Mouse (Mus musculus) right cerebral cortex, postnatal 10 days (tissue): ENCODE data around the gene Olfr1417.
A peak's percentile ranks its signal among the peaks of the same experiment; 100 is the strongest.

Source experiments
- DNase-seq, 2 experiments: peaks; one replicate each; pipeline ENCODE4 v3.0.0; 2021; ENCODE audit warnings: low spot score in 2 of 2

Gene Olfr1417

DNA sequence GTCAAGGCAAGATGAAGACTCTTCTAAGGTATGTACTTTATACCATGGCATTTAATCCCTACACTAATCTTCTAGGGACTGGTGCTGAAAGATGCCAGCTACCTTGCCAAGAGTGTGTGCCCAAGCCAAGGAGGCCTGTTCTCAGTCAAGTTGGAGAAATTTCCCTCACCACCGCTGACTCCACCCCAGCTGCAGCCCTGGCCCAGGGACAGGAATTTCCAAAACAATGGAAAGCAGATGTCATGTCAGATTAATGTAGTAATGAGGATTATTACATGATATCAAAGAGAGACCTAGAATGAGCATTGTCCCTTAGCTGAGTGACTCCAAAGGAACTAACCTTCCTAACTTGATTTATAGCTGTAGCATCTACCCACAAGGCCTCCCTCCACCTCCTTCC is 28.2 kb downstream of the Olfr1417 start:
- no peak for DNase-seq

DNA sequence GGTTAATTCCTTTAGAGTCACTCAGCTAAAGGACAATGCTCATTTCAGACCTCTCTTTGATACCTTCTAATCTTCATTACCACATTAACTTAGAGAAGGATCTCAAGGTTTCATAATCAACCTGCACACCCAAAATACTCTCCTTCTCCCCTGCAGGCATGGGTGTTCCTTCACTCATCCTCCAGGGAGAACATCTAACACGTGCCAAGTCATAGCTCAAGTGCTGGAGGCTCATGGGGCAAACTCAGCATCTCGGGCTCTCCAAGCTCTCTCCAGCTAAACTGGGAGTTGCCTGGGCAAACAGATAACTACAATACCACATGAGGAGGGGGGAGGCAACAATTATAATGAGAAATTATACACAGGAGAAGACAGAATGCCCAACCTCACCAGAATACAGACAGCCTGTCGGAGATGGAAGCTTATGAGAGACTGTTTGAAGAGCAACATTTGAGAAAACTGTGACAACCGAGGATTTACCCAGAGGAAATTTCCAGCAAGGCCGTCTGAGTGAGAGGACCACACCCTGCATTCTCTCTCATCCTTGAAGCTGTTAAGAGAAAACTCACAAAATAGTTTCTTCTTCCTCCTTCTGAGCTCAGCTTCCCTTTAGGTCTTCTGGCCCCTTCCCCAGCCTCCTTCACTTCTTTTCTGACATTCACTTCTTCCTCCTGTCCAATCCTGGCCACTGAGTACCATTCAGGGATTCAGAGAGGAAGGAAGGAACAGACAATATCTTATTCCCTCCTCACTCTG is 28.8 kb downstream of the Olfr1417 start:
- no peak for DNase-seq

DNA sequence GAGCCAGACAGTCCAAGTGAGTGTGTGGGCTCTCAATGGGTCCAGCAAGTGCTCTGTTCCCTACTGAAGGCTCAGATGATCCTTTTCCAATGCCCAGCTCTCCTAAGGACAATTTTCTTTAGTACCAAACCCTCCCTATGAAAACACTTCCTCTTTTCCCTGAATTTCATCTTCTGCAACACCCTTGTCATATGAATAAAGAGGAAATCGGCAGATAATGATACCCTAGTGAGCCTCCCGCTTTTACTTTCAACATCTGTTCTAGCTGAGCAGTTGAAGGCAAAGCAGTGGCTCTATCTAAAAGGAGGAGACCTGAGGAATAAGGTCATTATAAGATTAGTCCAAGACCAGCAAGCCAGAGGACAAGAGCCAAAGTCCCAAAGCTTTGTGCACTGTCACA is 30.6 kb downstream of the Olfr1417 start:
- DNase-seq: no peak

DNA sequence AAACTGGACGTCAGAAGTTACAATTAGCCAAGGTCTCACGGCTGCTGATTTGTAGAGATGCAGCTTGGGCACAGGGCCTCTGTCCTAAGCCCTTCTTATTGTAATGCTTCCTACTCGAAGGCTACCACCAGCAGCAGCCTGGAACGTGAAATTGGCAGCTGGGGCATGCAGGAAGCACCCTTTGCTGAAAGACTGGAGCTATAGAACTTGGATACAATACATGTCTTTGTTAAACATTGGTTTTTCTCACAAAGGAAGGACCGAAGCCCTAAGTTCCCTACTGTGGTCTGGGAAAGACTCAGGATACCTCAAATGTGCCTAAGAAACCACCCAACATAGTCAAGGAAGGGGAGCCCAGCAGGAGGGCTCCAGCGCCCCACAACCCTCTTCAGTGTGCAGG is 31.2 kb downstream of the Olfr1417 start:
- no peak for DNase-seq

DNA sequence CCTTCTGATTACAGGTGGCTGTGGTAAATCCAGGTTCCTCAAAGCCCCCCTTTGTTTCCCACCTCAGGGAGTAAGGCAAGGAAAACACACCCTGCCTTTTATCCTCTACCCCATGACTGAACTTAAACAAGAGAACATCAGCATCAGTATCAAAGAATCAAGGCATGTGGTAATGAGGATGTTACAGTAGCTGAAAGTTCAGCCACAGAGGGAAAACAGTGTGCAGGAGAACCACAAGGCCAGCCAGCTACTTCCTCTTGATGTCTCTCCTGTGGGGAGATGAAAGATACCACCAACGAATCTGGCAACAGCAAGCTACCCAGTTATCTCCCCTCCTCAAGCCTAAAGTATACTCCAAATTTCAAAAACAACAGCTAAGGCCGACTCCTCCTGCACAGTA is 31.8 kb downstream of the Olfr1417 start:
- no peak for DNase-seq

DNA sequence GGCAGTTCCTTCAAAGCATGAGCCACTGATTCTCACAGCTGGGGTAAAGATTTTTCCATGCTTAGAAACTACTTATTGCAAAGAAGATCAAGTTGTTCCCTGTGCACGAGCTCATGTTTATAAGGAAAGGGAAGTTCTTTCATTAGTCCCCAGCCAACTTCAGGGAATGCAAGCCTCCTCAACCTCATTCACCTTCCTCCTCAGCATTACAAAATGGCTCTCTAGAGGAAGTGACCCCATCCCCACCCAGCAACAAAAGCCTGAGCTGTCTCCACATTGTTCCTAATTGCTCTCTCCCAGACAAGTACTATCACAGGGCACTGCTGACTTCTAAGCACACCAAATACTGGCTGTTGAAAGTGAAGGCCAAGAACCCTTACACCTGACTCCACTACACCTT is 34.6 kb downstream of the Olfr1417 start:
- no peak for DNase-seq

DNA sequence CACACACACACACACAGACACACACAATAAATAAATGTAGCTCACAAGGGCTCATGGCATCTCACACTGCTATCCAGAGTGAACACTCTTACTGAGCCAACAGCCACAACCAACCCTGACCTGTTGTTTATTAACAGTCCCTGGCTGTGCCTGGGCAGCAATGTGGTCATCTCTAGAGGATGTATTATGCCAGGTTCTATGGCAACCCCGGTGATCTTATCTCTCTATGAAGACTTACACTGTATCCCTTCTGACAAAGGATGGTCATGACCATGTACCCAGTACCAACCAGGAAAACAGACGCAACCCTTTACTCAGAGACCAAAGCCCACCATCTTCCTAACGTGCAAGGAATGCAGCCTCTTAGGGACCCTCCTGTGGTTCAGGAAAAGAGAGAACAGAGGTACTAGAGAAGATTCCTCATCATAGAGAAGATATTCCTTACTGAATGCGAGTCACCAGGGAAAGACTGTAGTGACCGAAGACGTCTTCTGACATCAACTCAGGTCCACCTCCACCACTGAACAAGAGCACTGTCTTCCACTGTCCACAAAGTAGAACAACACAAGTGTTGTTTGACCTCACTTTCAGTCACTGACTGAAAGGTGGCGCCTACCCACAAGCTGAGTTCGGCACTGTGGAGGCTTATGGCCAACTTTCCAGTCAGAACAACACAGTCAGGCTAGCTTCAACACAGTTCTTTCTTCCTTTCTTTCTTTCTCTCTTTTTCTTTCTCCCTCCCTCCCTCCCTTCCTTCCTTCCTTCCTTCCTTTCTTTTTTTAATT is 38.3 kb downstream of the Olfr1417 start:
- DNase-seq: no peak

DNA sequence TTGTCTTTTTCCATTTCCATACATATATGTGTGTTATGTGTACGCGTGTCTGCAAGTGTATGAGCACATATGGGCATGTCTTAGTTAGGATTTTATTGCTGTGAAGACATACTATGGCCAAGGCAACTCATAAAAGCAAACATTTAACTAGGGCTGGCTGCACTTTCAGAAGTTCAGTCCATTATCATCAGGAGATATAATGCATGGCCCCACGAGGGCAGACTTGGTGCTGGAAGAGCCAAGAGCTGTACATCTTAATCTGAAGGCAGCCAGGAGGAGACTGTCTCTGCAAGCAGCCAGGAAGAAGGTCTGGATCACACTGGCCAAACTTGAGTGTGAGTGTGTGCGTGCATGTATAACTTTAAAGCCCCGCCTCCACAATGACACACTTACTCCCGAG is 44.6 kb downstream of the Olfr1417 start:
- DNase-seq: no peak

DNA sequence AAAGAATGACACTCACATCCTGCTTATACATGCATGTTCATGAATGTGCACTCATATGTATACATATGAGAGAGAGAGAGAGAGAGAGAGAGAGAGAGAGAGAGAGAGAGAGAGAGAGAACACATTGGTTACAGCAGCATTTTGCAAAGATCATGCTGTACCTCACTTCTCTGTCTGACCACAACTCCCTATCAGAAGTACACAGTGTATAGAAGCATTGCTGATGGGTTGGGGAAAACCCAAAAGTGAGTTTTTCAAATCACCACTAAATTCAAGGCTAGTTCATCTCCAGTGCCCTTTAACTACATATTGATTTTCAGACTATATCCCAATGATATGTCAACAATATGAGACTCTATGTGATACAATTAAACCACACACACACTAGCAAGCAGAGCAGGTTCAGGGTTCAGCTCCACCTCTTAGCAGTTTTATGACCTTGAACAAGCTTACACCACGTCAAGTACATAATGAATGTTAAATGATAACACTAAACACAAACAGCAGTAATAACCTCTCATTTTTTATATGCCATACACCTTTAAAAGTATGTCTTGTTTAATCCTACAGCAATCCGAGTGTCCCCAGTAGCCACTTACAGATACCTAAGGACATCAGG is 45.2 kb downstream of the Olfr1417 start:
- DNase-seq: no peak

DNA sequence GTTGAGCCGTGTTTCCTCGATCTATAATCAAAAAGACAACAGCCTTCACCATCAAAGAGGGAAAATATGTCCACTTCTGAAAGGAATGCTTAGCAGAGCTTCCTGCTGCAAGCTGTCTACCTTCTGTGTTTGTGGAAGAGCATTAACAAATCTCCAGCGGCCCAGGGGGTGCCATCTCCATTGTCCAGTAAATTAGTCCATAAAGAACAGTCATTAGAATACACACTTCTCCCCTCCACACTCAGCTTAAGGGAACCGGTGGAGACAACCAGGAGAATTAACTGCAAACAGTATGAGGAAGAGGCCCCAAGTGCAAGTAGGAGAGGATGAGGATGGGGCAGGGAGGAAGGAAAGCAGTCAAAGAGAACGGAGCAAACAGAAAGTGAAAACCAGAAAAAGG is 47.2 kb downstream of the Olfr1417 start:
- no peak for DNase-seq

DNA sequence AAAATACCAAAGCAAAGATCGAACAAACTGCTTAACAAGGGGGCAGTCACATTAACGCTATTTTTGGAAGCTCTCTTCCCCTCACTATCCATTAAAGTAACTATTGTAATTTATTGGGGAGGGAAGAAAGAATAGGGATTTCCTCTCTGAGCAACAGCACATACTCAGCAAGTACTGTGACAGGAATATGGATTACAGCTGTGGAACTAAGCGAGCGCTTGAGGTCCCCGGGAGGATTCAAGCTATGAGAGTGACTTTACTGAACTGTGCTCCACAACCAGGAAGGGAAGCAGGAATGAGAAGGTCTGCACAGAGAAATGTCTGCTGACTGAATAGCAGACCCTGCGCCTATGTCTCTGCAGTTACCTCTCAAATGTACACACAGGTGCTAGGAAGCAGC is 50.1 kb downstream of the Olfr1417 start:
- DNase-seq: no peak

DNA sequence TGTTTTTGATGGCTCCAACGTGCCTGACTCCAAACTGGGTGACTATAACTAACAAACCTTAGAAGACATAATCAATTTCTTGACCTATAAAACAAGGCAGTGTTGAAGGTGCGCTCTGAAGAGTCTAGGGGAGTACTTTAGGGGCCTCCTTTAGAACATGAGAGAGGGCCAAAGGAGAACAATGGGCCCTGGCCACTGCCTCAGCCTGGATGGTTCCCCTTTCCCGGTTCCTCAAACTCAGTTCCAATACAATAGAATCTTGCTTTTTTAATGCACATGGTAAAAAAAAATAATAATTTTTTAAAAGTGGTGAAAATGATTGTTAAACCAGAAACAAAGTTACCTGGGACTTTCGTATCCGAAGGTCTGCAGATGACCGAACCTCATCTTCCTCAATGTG is 51.2 kb downstream of the Olfr1417 start:
- no peak for DNase-seq

DNA sequence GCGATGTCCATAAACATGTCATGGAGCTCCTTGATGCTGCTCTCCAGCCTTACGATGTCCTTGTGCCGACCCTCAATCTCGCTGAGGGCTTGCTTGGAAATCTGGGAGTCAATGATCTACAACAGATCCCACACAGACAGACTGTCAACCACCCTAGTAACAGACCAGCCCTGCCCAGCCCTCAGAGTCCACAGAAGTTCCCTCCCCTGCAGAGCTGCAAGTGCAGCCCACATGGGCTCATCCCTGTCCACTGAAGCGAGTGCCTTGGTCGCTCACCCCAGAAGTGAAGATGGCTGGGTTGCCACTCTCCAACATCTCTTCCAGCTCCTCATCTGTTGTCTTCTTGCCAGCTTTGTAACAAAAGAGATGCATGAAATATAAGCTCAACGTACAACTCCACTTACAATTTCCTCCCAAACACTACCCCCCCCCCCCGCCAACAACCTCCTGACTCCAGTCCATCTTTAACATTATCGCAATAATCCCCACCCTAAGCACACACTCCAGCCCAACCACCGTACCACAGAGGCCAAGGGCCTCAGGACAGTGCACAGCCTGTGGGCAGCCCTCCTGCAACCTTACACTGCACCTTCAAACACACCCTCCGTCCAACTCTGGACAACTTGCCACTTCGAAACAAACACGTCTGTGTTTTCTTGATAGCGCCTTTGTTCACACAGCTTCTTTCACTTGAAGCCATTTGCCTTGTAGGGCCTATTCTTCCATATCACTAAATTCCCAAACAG is 53.4 kb downstream of the Olfr1417 start:
- no peak for DNase-seq

DNA sequence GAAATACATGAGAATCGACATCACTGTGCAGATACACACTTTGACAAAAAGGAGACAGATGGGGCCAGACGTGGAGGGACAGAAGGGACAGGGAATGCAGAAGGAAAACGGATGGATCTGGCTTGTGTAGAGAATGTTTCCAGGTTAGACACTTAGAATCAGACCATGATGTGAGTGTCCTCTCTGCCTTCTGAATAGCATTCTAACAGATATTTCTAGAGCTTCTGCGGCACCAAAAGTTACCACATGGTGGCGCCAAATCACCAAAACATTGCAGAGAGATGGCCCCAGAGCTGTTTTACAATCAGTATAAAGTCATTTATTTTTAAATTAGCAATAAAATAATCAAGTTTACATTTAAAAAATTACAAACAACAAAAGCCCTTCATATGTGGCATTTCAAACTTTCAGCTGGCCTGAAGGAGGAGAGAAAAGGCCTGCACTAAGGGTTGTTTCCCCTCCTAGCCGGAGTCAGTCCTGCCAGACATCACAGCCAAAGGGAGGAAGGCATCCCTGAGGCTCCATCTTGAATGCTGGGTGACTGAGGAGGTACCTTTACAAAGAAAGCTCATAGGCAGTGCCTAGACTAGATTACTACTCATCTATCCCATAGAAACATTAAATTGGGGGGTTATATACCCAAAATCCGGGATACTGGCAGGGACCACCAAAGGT is 61.7 kb downstream of the Olfr1417 start:
- peak; percentile 55 to 75 for DNase-seq
